Mouse (Mus musculus) ovary, adult 18-20 months (tissue): Measurements from ENCODE around the gene Srsf6.
"Not testable (repeated sequence)": the region's sequence is repeated elsewhere in the genome, so short reads cannot be mapped to it uniquely, and the experiment has no call there.

Experiments used
- DNase-seq: peaks from one replicate; pipeline ENCODE4 v3.0.0; 2022; ENCODE audit warnings: low spot score, mixed read lengths

The Srsf6 gene

DNA sequence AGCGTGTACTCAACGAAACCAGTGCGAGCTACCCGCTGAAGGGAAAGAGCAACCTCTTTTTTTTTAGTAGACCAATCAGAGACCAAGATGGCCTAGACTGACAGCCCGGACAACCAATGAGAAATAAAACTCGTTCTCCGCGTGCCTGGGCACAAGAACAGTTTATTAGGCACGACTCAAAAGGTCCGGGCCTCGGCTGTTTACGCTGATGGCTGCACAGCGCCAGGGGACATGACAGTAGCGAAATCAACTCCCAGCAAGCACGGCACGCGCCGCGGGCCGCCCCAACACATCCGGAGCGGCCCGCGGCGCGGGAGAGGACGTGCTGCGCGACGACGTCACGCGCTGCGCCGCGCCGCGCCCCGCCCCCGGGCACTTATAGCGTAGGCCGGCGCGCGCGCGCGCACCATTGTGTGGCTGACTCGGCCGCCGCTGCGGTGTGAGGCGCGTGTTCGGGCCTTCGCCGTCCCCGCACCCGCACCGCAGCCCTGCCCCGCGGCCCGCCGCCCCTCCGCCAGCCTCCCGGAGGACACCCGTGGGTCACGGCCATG lies at the start of gene Srsf6:
Gene Srsf6, plus strand, starts transcription at position 406 of the 551 bp plus-strand sequence.
- peak; percentile 79 for DNase-seq

DNA sequence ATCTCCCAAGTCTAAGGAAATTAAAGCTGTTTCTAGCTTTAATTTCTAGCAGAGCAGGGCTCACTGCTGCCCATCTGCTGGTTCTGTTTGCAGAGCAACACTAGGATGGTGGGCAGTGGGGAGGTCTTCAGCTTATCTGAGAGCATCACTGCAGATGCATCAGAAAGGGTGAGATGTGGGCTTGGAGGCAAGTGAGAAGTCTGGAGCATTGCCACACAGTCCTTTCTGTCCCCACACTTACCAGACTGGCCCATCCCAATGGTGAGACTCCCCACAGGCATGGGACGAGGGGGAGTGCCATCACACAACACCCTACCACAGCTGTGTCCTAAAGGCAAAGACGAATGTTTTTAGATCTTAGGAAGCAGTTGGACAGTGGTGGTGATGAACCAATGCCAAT lies 47.2 kb upstream of the Srsf6 start:
- no peak for DNase-seq

GRCm38 (mm10) chr2:162887121-162887520 lies 44.2 kb upstream of the Srsf6 start:
- no peak for DNase-seq

- DNase-seq, result no peak
These were observed 42.7 kb upstream of the Srsf6 start for GRCm38 (mm10) chr2:162888677-162889076.

DNA sequence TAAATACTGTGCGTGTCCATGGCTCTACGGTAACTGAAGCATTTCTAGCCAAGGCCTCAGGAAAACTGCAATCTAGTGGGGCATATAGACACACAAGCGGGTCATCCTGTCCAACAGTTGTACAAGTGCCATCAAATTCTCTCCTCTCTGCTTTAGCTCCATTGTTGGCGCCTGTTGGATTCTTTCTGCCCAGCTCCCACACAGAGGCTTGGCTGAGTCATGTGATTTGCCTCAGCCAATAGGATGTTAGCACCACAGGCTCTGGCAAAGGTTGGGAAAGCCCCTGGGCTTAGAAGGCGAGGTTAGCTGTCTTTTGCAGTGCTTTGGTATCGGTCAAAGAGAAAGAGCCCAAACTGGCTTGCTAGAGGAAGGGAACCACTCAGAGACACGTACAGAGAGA lies 42.1 kb upstream of the Srsf6 start:
- DNase-seq, result no peak

- no peak for DNase-seq
These were observed 41.6 kb upstream of the Srsf6 start for GRCm38 (mm10) chr2:162889731-162890130.

DNA sequence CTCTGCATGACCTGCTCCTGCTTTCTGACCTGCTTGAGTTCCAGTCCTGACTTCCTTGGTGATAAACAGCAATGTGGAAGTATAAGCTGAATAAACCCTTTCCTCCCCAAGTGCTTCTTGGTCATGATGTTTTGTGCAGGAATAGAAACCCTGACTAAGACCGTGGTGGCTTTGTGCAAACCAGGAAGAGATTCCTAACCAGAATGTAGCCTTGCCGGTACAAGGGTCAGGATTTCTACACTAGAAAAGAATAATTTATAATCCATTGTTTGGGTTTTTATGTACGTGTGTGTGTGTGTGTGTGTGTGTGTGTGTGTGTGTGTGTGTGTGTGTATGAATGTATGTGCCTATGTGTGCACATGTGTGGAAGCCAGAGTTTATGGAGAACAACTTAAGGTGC lies 38.3 kb upstream of the Srsf6 start:
- DNase-seq, result not testable (repeated sequence)

DNA sequence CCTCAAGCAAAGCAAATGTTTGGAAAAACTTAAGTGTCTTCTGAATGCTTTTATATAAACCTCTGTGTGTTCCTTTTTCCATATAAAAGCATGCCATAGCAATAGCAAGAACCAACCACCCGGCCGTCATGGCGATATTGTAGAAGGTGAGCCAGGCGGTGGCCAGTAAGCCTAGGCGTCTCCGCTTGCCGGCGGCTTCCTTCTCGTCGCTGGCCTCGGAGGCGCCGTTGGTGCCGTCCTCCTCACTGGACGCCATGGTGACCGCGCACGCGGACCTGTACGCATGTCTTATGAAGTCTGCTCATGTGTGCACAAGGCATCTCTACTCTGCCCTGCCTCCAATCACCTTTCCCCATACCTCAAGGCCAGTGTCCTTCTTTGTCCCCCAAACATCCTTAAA lies 32.1 kb upstream of the Srsf6 start:
- DNase-seq, result not testable (repeated sequence)

DNA sequence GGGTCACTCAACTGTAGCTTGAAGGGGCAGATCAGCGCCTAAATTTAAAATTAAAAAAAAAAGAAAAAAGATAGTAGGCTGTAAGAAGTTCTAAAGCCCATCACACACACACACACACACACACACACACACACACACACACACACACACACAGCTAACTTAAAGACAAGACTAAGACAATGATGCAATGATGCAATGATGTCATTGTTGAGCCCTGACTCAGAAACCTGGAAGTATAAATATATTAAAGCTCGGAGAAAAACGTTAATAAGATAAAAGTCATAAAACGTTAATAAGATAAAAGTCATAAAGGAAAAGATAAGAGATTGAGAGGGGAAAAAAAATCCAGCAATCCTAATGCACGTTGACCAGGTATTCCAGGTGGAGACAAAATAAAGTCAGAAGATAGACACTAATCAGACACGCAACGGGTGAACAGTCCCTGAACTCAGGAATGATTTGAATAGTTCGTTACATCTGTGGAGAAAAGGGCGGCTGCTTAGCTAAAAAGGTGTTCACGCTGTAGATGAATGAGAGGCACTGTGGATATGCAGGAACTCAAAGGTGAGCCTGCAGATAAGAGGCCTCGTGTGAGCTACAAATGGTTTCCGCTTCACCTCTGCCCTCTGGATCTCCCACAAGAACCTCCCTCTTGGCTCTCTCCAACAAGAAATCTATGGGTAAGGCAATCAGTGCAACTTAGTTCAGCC lies 31.3 kb upstream of the Srsf6 start:
- no peak for DNase-seq

DNA sequence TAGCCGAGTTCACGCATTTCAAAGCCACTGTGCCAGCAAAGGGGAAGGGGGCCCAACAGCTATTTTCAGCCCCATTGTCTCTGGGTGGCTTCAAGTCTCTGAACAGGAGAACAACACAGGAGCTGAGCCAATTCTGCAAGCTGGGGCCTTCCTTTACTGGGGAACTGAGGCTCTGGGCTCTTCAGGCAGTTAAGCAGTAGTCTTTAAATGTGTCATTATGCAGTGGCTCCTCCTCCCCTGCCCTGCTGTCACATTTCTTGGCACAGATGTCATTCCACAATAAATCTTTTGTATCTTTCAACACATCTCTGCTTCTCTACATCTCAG lies 30.8 kb upstream of the Srsf6 start:
- DNase-seq, result no peak

DNA sequence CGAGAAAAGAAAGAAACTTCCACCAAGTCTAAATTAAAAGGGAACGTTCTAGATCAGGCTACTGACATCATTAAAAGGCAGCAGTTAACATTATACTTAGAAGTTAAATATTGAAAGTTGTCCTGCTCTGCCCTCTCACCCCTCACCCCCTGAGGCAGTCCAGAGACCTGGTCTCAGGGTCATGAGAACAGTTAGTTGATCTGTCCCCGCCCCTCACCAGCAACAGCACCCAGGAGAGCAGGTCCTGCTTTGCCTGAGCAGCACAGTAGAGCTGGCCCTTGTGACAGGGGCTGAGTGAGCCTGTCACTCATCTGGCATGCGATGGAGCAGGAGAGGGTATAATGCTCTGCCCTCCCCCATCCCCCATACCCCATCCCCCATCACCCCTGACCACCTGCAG lies 25.4 kb upstream of the Srsf6 start:
- DNase-seq, result no peak

- no peak for DNase-seq
These were observed 23.3 kb upstream of the Srsf6 start for GRCm38 (mm10) chr2:162908052-162908491.

GRCm38 (mm10) chr2:162914040-162914439 lies 17.3 kb upstream of the Srsf6 start:
- DNase-seq, result no peak

- no peak for DNase-seq
These were observed 16.8 kb upstream of the Srsf6 start for GRCm38 (mm10) chr2:162914519-162914918.

DNA sequence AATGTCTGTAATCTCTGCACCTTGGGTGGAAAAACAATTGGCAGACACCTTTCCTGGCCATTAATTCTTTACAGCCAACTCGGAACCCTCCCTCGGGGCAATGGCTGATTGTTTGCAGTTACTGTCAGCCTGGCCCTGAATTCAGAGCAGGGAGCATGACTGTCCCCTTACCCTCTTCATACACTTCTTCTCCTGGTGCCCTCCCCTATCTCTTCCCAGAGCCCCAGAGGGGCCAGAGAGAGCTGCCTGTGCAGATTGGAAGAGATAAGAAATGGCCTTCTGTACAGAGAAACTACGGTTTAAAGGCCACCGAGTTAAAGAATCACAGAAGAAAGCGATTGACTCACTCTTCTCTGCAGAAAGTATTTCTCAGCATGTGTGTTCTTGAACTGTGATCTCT lies 11.4 kb upstream of the Srsf6 start:
- DNase-seq, result no peak

DNA sequence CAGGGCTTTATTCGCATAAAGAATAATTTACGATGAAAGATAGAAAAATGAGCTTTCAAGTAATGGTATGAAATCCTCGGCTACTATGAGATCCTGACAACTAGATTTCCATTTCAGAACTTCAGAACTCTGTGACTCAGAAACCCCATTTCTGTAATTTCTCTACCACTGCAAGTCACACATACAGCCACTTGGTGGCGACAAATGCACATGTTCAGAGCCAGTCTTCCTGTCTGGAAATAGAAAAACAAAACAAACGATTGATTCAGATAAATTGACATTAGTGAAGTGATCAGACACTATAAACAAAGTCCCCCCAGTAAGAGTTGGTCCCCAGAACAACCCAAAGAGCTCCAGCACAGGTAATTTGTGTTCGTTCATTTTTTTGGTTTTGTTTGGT lies 9.1 kb upstream of the Srsf6 start:
- DNase-seq, result no peak

DNA sequence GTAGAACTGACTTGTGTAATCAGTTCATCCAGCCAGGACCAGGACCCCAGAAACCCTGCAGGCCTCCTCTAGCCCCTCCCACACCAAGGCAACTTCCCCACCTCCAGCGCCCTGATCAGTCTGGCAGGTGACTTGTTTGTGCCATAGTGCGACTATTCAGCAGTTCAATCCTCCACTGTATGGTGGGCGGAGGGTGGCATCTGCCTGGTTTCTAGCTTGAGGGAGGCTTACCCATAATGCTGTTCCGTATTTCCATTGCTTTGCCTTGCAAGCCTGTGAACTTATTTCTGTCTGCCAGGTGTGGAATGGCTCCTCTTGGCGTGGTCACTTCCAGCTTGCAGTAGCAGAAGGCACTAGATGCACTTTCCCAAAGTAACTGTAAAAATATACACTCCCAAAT lies 8.5 kb upstream of the Srsf6 start:
- DNase-seq, result no peak

- DNase-seq, result no peak
These were observed 7.2 kb upstream of the Srsf6 start for GRCm38 (mm10) chr2:162924126-162924525.

DNA sequence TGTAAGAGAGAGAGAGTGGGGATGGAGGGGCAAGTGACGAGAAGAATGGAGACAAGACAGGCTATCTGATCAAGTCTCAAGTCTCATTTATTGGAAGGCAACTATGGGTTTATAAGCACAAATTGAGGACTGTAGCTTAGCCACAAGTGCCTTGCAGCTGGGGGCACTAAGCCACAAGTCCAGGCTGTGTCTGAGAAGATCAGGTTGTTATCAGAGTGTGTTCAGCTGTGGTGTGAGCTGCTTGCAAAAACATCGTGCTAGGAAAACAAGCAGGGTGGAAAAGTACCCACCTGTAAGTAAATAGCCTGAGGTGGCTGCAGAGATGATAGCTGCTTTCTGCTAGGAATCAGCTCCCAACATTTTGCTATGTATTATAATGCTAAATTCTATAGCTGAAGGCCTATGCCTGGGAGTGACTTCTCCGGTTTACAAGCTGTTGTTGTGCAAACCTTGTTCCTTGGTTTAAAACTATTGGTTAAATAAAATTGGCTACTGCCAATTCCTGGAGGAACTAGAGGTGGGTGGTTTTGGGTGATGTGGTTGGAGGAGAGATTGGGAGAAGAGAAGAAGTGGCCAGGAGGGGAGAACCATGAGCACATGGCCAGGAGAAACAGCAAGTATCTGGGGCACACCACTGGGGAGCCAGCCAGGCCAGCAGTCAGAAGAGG lies 3.3 kb upstream of the Srsf6 start:
- no peak for DNase-seq

DNA sequence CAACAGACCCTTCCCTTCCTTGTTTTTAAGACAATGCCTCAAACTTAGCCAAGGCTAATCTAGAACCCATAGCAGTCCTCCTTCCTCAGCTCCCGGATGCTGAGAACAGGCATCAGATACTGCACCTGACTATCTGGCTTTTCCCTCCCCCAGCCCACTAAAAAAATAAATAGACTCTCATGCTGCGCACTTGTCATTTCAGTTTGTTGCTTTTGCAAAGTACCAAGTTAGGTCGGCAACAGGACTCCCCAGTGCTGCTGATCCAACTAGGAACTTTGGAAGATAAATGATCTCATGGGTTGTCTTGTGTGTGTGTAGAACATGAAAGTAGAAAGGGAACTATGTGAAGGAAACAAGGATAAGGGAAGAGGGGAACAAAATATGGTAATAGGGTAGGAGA lies 1.6 kb upstream of the Srsf6 start:
- no peak for DNase-seq

GRCm38 (mm10) chr2:162930516-162931122 lies 709 bp upstream of the Srsf6 start:
- DNase-seq, result no peak

DNA sequence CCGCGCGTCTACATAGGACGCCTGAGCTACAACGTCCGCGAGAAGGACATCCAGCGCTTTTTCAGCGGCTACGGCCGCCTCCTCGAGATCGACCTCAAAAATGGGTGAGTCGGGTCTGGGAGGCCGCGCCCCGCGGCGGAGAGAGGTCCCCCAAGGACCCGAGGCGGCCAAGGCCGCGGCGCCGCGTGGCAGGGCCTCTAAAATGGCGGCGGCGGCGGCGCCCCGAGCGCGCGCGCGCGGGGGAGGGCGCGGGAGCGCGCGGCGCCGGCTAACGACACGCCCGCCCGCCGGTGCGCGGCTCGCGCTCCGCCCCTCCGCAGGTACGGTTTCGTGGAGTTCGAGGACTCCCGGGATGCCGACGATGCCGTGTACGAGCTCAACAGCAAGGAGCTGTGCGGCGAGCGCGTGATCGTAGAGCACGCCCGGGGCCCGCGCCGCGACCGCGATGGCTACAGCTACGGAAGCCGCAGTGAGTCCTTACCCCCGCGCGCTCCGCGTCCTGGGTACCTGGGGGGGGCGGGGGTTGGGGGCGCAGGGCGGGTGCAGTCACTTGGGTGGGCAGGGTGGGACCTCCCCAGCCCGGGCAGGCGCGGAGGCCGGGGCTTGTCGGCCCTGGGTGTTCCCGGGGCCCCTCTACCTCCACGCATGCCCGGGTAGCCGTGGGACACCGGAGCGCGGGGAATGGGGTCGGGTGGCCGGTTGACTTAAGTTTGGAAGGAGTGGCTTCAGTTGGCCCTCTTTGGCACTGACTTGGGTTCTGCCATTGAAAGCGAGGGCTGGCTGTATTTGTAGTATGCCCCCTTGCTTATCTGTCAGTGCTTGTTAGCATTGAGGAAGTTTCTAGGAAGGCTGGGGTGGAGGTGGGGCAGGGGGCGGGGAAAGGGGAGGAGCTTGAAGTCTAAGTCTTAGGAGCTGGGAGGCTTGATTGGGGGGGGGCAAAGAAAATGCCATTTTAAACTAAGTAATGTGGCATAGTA lies 634 bp downstream of the Srsf6 start:
- DNase-seq, result peak; percentile 24
